ENCODE assay signal across 8 mouse cellular contexts in genomic region chr11:54126654-54127374, GRCm38 (mm10). TPM values are rescaled to one million over a fixed set of nuclear protein-coding genes. Genes with fewer than 3 reads are reported as not detected.
DNase-seq lines count a peak whose midpoint lies in the region; ATAC-seq lines count a peak whose summit lies in the region.

No protein-coding gene starts in this region.

- H3K9ac ChIP-seq in kidney, embryonic 14.5 days (ENCODE audit: low read depth, low read length), result no peak overlapping the region

- H3K9me3 ChIP-seq in kidney, embryonic 14.5 days (ENCODE audit: control insufficient read depth, low read length), result no peaks in the 10 kb centered on the region
- no peaks in the 10 kb centered on the region for H3K9me3 ChIP-seq in megakaryocyte, embryonic 14.5 days

- WGBS in kidney, embryonic 14.5 days, result 42% methylated on average over 15 of the region's 15 CpGs

- H3K36me3 ChIP-seq in kidney, embryonic 14.5 days (ENCODE audit: control insufficient read depth, insufficient read depth, low read length), result peaks cover 6% of the 10 kb centered on the region; the same call in 1 of the 2 replicates
- H3K36me3 ChIP-seq in megakaryocyte, embryonic 14.5 days (replicated peaks; ENCODE audit: low read length), result no peaks in the 10 kb centered on the region

- H3K4me2 ChIP-seq in kidney, embryonic 14.5 days (replicated peaks; ENCODE audit: low read depth, low read length), result no peak overlapping the region

- 0 out of 2 replicates have a peak, but pooled peaks have one; percentile 44 for ATAC-seq in kidney, embryonic 14.5 days (ENCODE audit: low FRiP score, low TSS enrichment)
- peak; percentile 87 for ATAC-seq in common myeloid progenitor, adult 5-6 weeks (replicated peaks; ENCODE audit: low read depth, poor library complexity, severe bottlenecking)
- peak; percentile 60 to 62 for ATAC-seq in hematopoietic stem cell, adult 5-6 weeks (replicated peaks in 1 of 2; ENCODE audit: insufficient read depth in 1 of 2, low FRiP score in 2 of 2, low TSS enrichment in 1 of 2, low read depth in 1 of 2, poor library complexity in 2 of 2, severe bottlenecking in 2 of 2)

- no peaks in the 10 kb centered on the region for H3K4me1 ChIP-seq in kidney, embryonic 14.5 days (ENCODE audit: control insufficient read depth, insufficient read depth, low read length)
- peaks cover 32% of the 10 kb centered on the region for H3K4me1 ChIP-seq in megakaryocyte, embryonic 14.5 days

- no peak for DNase-seq in kidney, adult 9 months
- DNase-seq in adrenal gland, postnatal 4 days (ENCODE audit: low spot score in 2 of 2), result no peak
- DNase-seq in right cerebral cortex, postnatal 14 days, result no peak
- DNase-seq in gastrocnemius, adult 18-20 months (ENCODE audit: low spot score), result no peak

- H3K27me3 ChIP-seq in kidney, embryonic 14.5 days (ENCODE audit: control insufficient read depth, insufficient read depth, low read length), result no peaks in the 10 kb centered on the region
- H3K27me3 ChIP-seq in megakaryocyte, embryonic 14.5 days (replicated peaks), result peaks cover 51% of the 10 kb centered on the region

- no peak overlapping the region for H3K4me3 ChIP-seq in kidney, embryonic 14.5 days (ENCODE audit: low read length)
- peak overlapping the region; percentile 67 for H3K4me3 ChIP-seq in megakaryocyte, embryonic 14.5 days (replicated peaks)

- H3K27ac ChIP-seq in kidney, embryonic 14.5 days (ENCODE audit: low read depth, low read length), result no peak overlapping the region

RNA-seq across cellular contexts. Expression of gene P4ha2, which starts 26.9 kb away (rescaled TPM):
- polyA plus RNA-seq in kidney, embryonic 14.5 days (2014; fragmentation: Nextera tagmentation; extraction: Ambion mirVana), result 19.3 and 25.1 TPM in 2 replicates
- total RNA-seq in common myeloid progenitor, adult 5-6 weeks (2017), result 0.18 TPM in 1 of 2 replicates, not detected in the other
- not detected in 2 replicates for total RNA-seq in hematopoietic stem cell, adult 5-6 weeks (2017)
- 0.29 TPM in 1 of 2 replicates, not detected in the other for polyA plus RNA-seq in megakaryocyte, embryonic 14.5 days (2012; ENCODE audit: insufficient read depth, low replicate concordance)
- 10 to 100 TPM; 20.8 to 21.9 TPM for total RNA-seq in adrenal gland, postnatal 4 days (2021)
- 10 to 100 TPM; 31.9 to 38.1 TPM for total RNA-seq in gastrocnemius, adult 18-20 months (2021)

RNA-seq across cellular contexts. Expression of gene Pdlim4, which starts 58.0 kb away (rescaled TPM):
- 52.1 and 54.6 TPM in 2 replicates for polyA plus RNA-seq in kidney, embryonic 14.5 days (2014; fragmentation: Nextera tagmentation; extraction: Ambion mirVana)
- 0.41 TPM in 1 of 2 replicates, not detected in the other for total RNA-seq in common myeloid progenitor, adult 5-6 weeks (2017)
- not detected in 2 replicates for total RNA-seq in hematopoietic stem cell, adult 5-6 weeks (2017)
- polyA plus RNA-seq in megakaryocyte, embryonic 14.5 days (2012; ENCODE audit: insufficient read depth, low replicate concordance), result 14.3 TPM in 1 of 2 replicates, not detected in the other
- total RNA-seq in adrenal gland, postnatal 4 days (2021), result 10 to 100 TPM; 34.7 to 38.8 TPM
- 1 to 10 TPM; 5.1 to 5.6 TPM for total RNA-seq in gastrocnemius, adult 18-20 months (2021)

Comparison
In these comparisons a context has a peak if more than half of its experiments do, and no peak if none do; other contexts are left out.
1. RNA of gene P4ha2, which starts 26.9 kb away (total RNA-seq): 31.9 to 38.1 TPM in gastrocnemius, adult 18-20 months and 20.8 to 21.9 TPM in adrenal gland, postnatal 4 days; 0.18 TPM in common myeloid progenitor, adult 5-6 weeks and not detected in hematopoietic stem cell, adult 5-6 weeks; every median in the first group is over 10 times any median in the second.
2. RNA of gene Pdlim4, which starts 58.0 kb away (total RNA-seq): 34.7 to 38.8 TPM in adrenal gland, postnatal 4 days; 5.1 to 5.6 TPM in gastrocnemius, adult 18-20 months, 0.41 TPM in common myeloid progenitor, adult 5-6 weeks and not detected in hematopoietic stem cell, adult 5-6 weeks; every median in the first group is over 4 times any median in the second.
3. Peak in every context shown above with its lines, with median percentiles within 50 percentile points of each other: ATAC-seq.